Mouse (Mus musculus) layer of hippocampus, postnatal 36 days (tissue): ENCODE data around the gene Ifrd2. TPM values are rescaled to one million over a fixed set of nuclear protein-coding genes. Genes with fewer than 3 reads are reported as not detected.

ENCODE experiments used
- DNase-seq, 2 experiments: peaks; one replicate each; pipeline ENCODE4 v3.0.0; 2022
- total RNA-seq, 2 experiments: library from RNA; stranded (reverse); gene quantifications; 2 replicates each; pipeline ENCODE4 v1.2.3; 2021

Gene Ifrd2
- total RNA-seq, 2 experiments from 2014 or later = 11.2 to 13.8 TPM

GRCm38 (mm10) chr9:107575579-107576356, 11.7 kb upstream of the Ifrd2 start:
- no peak for DNase-seq

GRCm38 (mm10) chr9:107576357-107577107, 10.9 kb upstream of the Ifrd2 start, which contains the start of gene Hyal1:
Hyal1 (plus strand) TSS chr9:107576927.
- peak; percentile 47 to 49 for DNase-seq

DNA sequence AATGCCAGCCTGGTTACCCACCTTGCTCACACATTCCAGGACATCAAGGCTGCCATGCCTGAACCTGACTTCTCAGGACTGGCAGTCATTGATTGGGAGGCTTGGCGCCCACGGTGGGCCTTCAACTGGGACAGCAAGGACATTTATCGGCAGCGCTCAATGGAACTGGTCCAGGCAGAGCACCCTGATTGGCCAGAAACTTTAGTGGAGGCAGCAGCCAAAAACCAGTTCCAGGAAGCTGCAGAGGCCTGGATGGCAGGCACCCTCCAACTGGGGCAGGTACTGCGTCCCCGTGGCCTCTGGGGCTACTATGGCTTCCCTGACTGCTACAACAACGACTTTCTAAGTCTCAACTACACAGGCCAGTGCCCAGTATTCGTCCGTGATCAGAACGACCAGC, 9.6 kb upstream of the Ifrd2 start:
- no peak for DNase-seq

DNA sequence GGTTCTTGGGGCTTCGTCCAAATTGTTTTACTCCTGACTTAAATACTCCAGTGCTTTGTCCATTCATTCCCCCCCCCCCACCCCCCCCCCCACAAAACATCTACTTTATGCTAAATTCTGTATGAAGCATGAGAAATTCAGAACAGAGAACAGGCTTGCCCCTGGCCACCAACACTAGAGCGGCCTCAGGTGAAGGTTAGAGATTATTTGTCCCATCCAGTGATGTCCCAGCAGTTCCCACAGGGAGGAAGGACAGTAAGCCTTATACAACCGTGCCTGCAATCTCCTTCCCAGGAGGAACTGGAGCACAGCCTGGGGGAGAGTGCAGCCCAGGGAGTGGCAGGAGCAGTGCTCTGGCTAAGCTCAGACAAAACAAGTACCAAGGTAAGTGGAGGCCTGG, 8.9 kb upstream of the Ifrd2 start, which contains the start of gene Naa80:
Gene Naa80, plus strand, starts transcription at position 301 of the 400 bp plus-strand sequence.
- DNase-seq = no peak

GRCm38 (mm10) chr9:107579023-107579900, 8.2 kb upstream of the Ifrd2 start:
- DNase-seq = no peak

- DNase-seq = peak; percentile 88 to 90
Observed at GRCm38 (mm10) chr9:107580501-107581317, 6.7 kb upstream of the Ifrd2 start, which contains the start of gene Hyal3. Hyal3 (plus strand) TSS chr9:107580818.

DNA sequence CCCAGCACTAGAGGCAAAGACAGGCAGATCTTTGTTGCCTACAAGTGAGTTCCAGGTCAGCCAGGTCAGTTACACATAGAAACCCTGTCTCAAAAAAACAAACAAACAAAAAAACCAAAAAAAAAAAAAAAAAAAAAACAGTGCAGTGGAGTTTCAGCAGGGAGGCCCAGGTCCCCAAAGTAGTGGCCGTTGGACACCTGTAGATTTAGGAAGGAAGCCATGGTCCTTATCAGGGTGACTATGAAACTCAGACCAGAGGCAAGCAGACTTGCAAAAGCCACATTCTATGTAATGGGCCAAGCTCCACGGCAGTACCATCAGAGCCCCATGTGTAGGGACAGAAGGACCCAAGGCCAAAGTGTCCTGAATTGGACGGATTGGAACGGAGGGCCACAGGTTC, 5.9 kb upstream of the Ifrd2 start:
- no peak for DNase-seq

DNA sequence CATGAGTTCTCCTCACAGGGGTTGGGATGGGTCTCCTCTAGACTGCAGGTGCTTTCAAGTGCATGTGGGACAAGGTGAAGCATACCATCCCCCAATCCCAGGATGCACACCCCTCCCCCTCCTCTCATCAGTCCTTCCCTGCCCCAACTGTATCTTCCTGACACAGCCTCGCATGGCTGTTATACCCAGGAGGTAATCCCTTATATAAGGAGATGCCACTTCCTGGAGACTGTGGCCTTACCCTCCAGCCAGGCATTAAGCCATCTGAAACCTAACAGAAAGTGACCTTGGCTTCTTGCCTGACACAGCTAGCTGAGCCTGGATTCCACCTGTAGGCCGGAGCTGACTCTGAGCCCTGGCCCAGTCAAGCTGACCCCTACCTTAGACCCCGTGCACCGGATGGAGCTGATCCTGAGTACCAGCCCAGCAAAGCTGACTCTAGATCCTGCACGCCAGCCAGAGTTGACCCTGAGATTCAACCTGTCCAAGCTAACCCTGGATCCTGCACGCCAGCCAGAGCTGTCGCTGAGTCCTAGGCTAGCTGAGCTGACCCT, 4.9 kb upstream of the Ifrd2 start:
- DNase-seq = peak in 1 of 2 experiments; percentile 1

DNA sequence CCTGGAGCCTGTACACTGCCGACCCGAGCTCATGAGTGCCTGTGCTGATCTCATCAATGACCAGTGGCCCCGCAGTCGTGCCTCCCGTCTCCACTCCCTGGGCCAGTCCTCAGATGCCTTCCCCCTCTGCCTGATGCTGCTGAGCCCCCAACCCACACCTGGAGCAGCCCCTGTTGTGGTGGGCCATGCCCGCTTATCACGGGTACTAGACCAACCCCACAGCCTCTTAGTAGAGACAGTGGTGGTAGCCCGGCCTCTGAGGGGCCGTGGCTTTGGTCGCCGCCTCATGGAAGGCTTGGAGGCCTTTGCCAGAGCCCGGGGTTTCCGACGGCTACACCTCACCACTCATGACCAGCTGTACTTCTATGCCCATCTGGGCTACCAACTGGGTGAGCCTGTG, 4.3 kb upstream of the Ifrd2 start:
- peak in 1 of 2 experiments; percentile 1 for DNase-seq

- DNase-seq = no peak
Observed at GRCm38 (mm10) chr9:107586504-107586903, 938 bp upstream of the Ifrd2 start.

GRCm38 (mm10) chr9:107587833-107588639, 594 bp downstream of the Ifrd2 start:
- DNase-seq = no peak

DNA sequence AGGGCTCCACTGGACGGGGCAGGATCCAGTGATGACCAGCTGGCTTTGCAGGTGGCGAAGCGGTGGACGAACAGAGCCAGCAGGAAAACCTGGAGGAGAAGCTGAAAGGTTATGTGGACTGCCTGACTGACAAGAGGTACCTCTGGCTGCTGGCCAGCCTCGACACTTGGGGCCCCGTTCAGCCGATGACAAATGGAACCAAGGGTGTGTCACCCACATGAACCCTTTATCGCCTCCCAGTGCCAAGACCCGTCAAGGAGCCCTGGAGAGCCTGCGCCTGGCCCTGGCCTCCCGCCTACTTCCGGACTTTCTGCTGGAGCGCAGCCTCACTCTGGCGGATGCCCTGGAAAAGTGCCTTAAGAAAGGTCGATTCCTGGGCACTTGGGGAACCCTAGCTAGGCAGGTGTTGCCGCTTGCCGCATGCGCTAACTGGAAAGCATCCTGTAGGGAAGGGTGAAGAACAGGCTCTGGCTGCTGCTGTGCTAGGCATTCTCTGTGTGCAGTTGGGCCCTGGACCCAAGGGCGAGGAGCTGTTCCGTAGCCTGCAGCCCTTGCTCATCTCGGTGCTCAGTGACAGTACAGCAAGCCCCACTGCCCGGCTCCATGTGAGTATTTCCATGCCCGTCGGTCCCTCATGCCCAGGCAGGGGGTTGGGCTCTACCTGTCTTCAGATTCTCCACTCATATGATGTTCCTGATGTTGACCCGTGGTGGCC, 2.8 kb downstream of the Ifrd2 start:
- DNase-seq = no peak

GRCm38 (mm10) chr9:107590773-107591060, 3.3 kb downstream of the Ifrd2 start:
- DNase-seq = no peak

GRCm38 (mm10) chr9:107593101-107593976, 5.9 kb downstream of the Ifrd2 start:
- no peak for DNase-seq

DNA sequence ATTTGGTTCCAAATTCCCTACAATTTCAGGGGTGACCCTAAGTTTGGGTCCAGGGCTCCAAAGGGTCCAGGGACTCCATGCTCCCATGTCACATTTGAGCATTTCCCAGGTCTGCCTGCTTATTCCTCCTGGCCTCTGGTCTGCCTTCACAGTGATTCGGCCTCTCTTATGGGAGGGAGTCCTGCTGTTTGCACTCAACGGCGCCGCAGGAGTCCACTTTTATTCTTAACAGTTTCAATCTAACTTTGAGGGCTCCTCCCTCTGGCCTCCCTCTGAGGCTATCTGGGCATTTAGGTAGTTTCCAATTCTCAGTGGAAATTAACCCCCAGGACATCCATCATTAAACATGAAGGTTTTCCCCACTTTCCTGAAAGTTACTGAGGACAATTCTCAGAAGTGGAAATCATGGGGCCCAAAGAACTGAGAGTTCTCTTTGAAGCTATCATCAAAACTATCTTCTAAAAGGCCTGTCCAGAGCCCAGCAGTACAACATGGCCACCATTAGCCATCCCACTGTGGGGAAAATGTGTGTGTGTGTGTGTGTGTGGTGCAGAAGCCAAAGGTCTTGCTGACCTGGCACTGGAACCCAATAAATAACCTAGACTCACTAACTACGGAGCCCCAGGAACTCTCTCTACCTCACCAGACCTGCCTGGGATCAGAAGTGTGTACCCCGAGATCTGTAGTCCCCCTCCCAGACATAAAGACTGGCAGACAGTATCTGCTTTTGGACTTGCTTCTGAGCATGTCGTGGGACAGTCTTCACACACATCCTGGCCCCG, 7.0 kb downstream of the Ifrd2 start:
- no peak for DNase-seq

- no peak for DNase-seq
Observed at GRCm38 (mm10) chr9:107596619-107597569, 9.5 kb downstream of the Ifrd2 start.

GRCm38 (mm10) chr9:107598385-107598784, 10.9 kb downstream of the Ifrd2 start:
- DNase-seq = no peak
